Mouse (Mus musculus): ENCODE measurements around the gene Gm20388.

DNA sequence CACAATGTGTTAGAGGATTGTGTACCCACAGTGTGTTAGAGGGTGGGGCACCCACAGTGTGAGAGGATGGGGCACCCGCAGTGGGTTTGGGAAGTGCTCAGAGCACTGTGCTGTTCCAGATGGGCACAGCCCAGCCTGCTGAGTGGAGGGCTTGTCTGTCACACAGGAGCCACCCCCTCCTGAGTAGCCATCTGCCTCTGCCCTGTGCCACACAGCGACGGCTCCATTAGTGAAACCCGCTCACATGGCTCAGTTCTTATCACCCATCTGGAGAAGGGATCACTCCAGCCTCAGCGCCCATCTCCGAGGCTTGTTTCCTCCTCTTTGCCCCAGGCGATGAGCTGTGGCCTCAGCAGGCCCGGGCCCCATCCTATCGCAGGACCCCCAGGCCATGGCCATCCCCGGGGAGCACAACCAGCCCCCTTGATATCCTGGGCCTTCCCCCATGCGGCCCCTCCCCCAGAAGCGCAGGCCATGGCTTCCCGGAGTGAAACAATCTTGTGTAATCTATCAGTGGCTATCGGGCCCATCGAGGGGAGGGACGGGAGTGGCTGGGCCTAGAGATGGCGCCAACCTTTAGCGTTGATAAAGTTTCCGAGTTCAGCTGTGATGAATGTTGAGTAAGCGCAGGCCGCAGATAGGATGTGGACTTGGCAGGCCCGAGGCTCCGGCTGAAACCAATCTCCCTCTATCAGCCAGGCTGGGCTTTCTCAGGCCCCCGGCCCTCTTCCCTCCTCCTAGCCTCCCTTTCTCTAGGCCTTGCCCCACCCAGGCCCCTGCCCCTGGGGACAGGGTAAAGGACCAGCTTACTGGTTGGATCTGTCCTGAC, 2385.7 kb downstream of the Gm20388 start:
- no peak for TF ChIP-seq CTCF (IDR thresholded peaks at IDR 0.05; ENCODE audit: borderline replicate concordance, extremely low read depth, insufficient read depth, insufficient read length)
- no peak for TF ChIP-seq POLR2A (IDR thresholded peaks at IDR 0.05; ENCODE audit: borderline replicate concordance, extremely low read depth, insufficient read depth, insufficient read length, poor library complexity, severe bottlenecking)

Measured in brain, embryonic 14.5 days (tissue).